Mouse (Mus musculus): ENCODE results near the gene Sgcd. TPM values are rescaled to one million over a fixed set of nuclear protein-coding genes. Genes with fewer than 3 reads are reported as not detected.

The Sgcd gene
- polyA plus RNA-seq, 1 experiment from 2014 or later: 1.2 TPM

GRCm38 (mm10) chr11:47759015-47759414, 229.8 kb downstream of the Sgcd start:
- ATAC-seq: no peak
- no peaks in the 10 kb centered on the region for H3K27me3 ChIP-seq (replicated peaks; ENCODE audit: insufficient read depth, low read length)
- no peak for DNase-seq (ENCODE audit: low spot score)
- TF ChIP-seq EP300 (IDR thresholded peaks at IDR 0.05): no peak
- TF ChIP-seq CTCF (IDR thresholded peaks at IDR 0.05): no peak
- WGBS: 76% methylated on average over 4 of the region's 4 CpGs
- no peaks in the 10 kb centered on the region for H3K36me3 ChIP-seq (ENCODE audit: insufficient read depth, low read length)
- no peak overlapping the region for H3K4me2 ChIP-seq (replicated peaks; ENCODE audit: low read depth, low read length)
- no peak overlapping the region for H3K27ac ChIP-seq (ENCODE audit: low read length)
- H3K9ac ChIP-seq (replicated peaks; ENCODE audit: low read depth): no peak overlapping the region
- no peak overlapping the region for H3K4me3 ChIP-seq (ENCODE audit: low read depth, low read length)
- H3K4me1 ChIP-seq (ENCODE audit: insufficient read depth, low read depth, low read length): no peaks in the 10 kb centered on the region
- no peaks in the 10 kb centered on the region for H3K9me3 ChIP-seq (ENCODE audit: low read length)

GRCm38 (mm10) chr11:47742806-47743205, 246.0 kb downstream of the Sgcd start:
- no peaks in the 10 kb centered on the region for H3K4me1 ChIP-seq (ENCODE audit: insufficient read depth, low read depth, low read length)
- H3K27me3 ChIP-seq (replicated peaks; ENCODE audit: insufficient read depth, low read length): no peaks in the 10 kb centered on the region
- WGBS: 37% methylated on average over 2 of the region's 2 CpGs
- DNase-seq (ENCODE audit: low spot score) (no peak), ATAC-seq (no peak)
- H3K9me3 ChIP-seq (ENCODE audit: low read length): no peaks in the 10 kb centered on the region
- H3K36me3 ChIP-seq (ENCODE audit: insufficient read depth, low read length): no peaks in the 10 kb centered on the region
- H3K4me3 ChIP-seq (ENCODE audit: low read depth, low read length): no peak overlapping the region
- no peak overlapping the region for H3K4me2 ChIP-seq (replicated peaks; ENCODE audit: low read depth, low read length)
- H3K9ac ChIP-seq (replicated peaks; ENCODE audit: low read depth): no peak overlapping the region
- no peak overlapping the region for H3K27ac ChIP-seq (ENCODE audit: low read length)
- no peak for TF ChIP-seq EP300 (IDR thresholded peaks at IDR 0.05)
- no peak for TF ChIP-seq CTCF (IDR thresholded peaks at IDR 0.05)

GRCm38 (mm10) chr11:47704930-47705787, 283.6 kb downstream of the Sgcd start:
- H3K36me3 ChIP-seq (ENCODE audit: insufficient read depth, low read length): no peaks in the 10 kb centered on the region
- H3K4me2 ChIP-seq (replicated peaks; ENCODE audit: low read depth, low read length): no peak overlapping the region
- WGBS: 55% methylated on average over 8 of the region's 8 CpGs
- ATAC-seq: no peak; the same call in 1 of the 2 replicates
- no peaks in the 10 kb centered on the region for H3K27me3 ChIP-seq (replicated peaks; ENCODE audit: insufficient read depth, low read length)
- DNase-seq (ENCODE audit: low spot score): peak; percentile 23
- H3K4me1 ChIP-seq (ENCODE audit: insufficient read depth, low read depth, low read length): no peaks in the 10 kb centered on the region
- no peaks in the 10 kb centered on the region for H3K9me3 ChIP-seq (ENCODE audit: low read length)
- TF ChIP-seq EP300 (IDR thresholded peaks at IDR 0.05): no peak
- no peak overlapping the region for H3K4me3 ChIP-seq (ENCODE audit: low read depth, low read length)
- H3K9ac ChIP-seq (replicated peaks; ENCODE audit: low read depth): no peak overlapping the region
- no peak overlapping the region for H3K27ac ChIP-seq (ENCODE audit: low read length)

- Histone ChIP-seq H3K27me3 (replicated peaks; ENCODE audit: insufficient read depth, low read length) (no peaks in the 10 kb centered on the region), H3K4me3 (ENCODE audit: low read depth, low read length) (no peak overlapping the region), H3K36me3 (ENCODE audit: insufficient read depth, low read length) (no peaks in the 10 kb centered on the region), H3K4me1 (ENCODE audit: insufficient read depth, low read depth, low read length) (no peaks in the 10 kb centered on the region), H3K9me3 (ENCODE audit: low read length) (no peaks in the 10 kb centered on the region), H3K27ac (ENCODE audit: low read length) (no peak overlapping the region), H3K4me2 (replicated peaks; ENCODE audit: low read depth, low read length) (no peak overlapping the region), H3K9ac (replicated peaks; ENCODE audit: low read depth) (no peak overlapping the region)
- DNase-seq (ENCODE audit: low spot score) (no peak), ATAC-seq (no peak)
- TF ChIP-seq CTCF (IDR thresholded peaks at IDR 0.05) (no peak), EP300 (IDR thresholded peaks at IDR 0.05) (no peak)
- WGBS: 79% methylated on average over 1 of the region's 1 CpGs
These were observed 293.2 kb downstream of the Sgcd start for GRCm38 (mm10) chr11:47695611-47696010.

- Histone ChIP-seq H3K27me3 (replicated peaks; ENCODE audit: insufficient read depth, low read length) (no peaks in the 10 kb centered on the region), H3K4me1 (ENCODE audit: insufficient read depth, low read depth, low read length) (no peaks in the 10 kb centered on the region), H3K36me3 (ENCODE audit: insufficient read depth, low read length) (no peaks in the 10 kb centered on the region), H3K9me3 (ENCODE audit: low read length) (no peaks in the 10 kb centered on the region), H3K4me2 (replicated peaks; ENCODE audit: low read depth, low read length) (no peak overlapping the region), H3K9ac (replicated peaks; ENCODE audit: low read depth) (no peak overlapping the region), H3K27ac (ENCODE audit: low read length) (no peak overlapping the region), H3K4me3 (ENCODE audit: low read depth, low read length) (no peak overlapping the region)
- 0% methylated on average over 1 of the region's 1 CpGs for WGBS
- TF ChIP-seq EP300 (IDR thresholded peaks at IDR 0.05) (no peak), CTCF (IDR thresholded peaks at IDR 0.05) (peak; percentile 67)
- no peak for ATAC-seq
- no peak for DNase-seq (ENCODE audit: low spot score)
These were observed 330.6 kb downstream of the Sgcd start for GRCm38 (mm10) chr11:47658135-47658534.

GRCm38 (mm10) chr11:47645911-47646310, 342.9 kb downstream of the Sgcd start:
- TF ChIP-seq CTCF (IDR thresholded peaks at IDR 0.05): no peak
- no peak for TF ChIP-seq EP300 (IDR thresholded peaks at IDR 0.05)
- no peaks in the 10 kb centered on the region for H3K4me1 ChIP-seq (ENCODE audit: insufficient read depth, low read depth, low read length)
- ATAC-seq: no peak

More at GRCm38 (mm10) chr11:47645911-47646310, 342.9 kb downstream of the Sgcd start:
- Histone ChIP-seq H3K9ac (replicated peaks; ENCODE audit: low read depth) (no peak overlapping the region), H3K4me2 (replicated peaks; ENCODE audit: low read depth, low read length) (no peak overlapping the region), H3K27me3 (replicated peaks; ENCODE audit: insufficient read depth, low read length) (no peaks in the 10 kb centered on the region), H3K4me3 (ENCODE audit: low read depth, low read length) (no peak overlapping the region), H3K9me3 (ENCODE audit: low read length) (no peaks in the 10 kb centered on the region), H3K36me3 (ENCODE audit: insufficient read depth, low read length) (no peaks in the 10 kb centered on the region), H3K27ac (ENCODE audit: low read length) (no peak overlapping the region)
- DNase-seq (ENCODE audit: low spot score): no peak

Measured in lung, postnatal 0 days (tissue).